In the genomic region with DNA sequence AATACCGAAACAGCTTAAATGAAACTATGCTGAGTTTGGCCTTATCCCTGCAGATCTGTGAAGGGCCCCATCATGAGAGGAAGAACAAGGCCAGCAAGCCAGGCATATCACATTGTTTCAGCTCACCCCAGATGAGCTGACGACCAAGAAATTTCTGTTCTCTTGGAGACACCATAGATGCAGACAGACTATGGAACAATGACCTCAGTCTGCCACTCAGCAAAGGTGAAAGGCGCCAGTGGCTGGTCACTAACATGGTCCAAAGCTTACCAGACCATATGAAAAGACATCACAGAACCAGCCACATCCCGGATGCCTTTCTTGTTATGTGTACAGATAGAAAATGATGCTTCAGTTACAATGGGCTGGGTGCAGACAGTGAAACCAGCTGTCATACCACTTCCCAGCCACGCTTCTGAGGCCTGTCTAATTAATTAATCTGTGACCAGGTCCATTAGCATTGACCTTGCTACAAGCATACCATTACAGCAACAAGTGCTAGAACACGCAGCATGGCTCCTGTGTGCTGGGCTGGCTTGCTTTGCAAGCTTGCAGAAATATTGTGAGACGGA, we compare ENCODE assay signal across 17 mouse cellular contexts.
DNase-seq lines count a peak whose midpoint lies in the region; ATAC-seq lines count a peak whose summit lies in the region.
"Had no signal": no experiment of that assay in that cellular context is flagged by ENCODE, and none has a peak within 500 bp of the region (broad histone marks: within the 10 kb centered on the region; RNA-seq: fewer than 3 reads in every experiment).

No protein-coding gene starts in this region.

- H3K9ac ChIP-seq in heart, embryonic 15.5 days, result no peak overlapping the region
- H3K9ac ChIP-seq in midbrain, embryonic 13.5 days (replicated peaks), result no peak overlapping the region
- no peak overlapping the region for H3K9ac ChIP-seq in midbrain, embryonic 14.5 days (replicated peaks; ENCODE audit: low read length)
- H3K9ac ChIP-seq in liver, embryonic 12.5 days, result no peak overlapping the region
- H3K9ac ChIP-seq in forebrain, embryonic 13.5 days, result no peak overlapping the region
- H3K9ac ChIP-seq: forebrain, postnatal 0 days; lung, embryonic 14.5 days had no signal

- H3K36me3 ChIP-seq in heart, embryonic 15.5 days, result no peaks in the 10 kb centered on the region
- no peaks in the 10 kb centered on the region for H3K36me3 ChIP-seq in midbrain, embryonic 13.5 days
- no peaks in the 10 kb centered on the region for H3K36me3 ChIP-seq in midbrain, embryonic 14.5 days (ENCODE audit: control insufficient read depth, insufficient read depth, low read length)
- H3K36me3 ChIP-seq in liver, embryonic 12.5 days, result no peaks in the 10 kb centered on the region
- H3K36me3 ChIP-seq in forebrain, embryonic 13.5 days (ENCODE audit: poor library complexity, severe bottlenecking), result no peaks in the 10 kb centered on the region
- H3K36me3 ChIP-seq: heart, embryonic 10.5 days had no signal

- no peak for ATAC-seq in heart, embryonic 15.5 days (replicated peaks; ENCODE audit: insufficient number of reproducible peaks, insufficient read depth, low FRiP score, low read depth)
- peak; percentile 21; the same call in 1 of the 2 replicates for ATAC-seq in midbrain, embryonic 13.5 days
- no peak for ATAC-seq in midbrain, embryonic 14.5 days (ENCODE audit: low FRiP score, low TSS enrichment)
- no peak for ATAC-seq in liver, embryonic 12.5 days
- ATAC-seq in forebrain, embryonic 13.5 days, result no peak
- ATAC-seq: forebrain, postnatal 0 days had no signal

- H3K27me3 ChIP-seq in heart, embryonic 15.5 days, result no peaks in the 10 kb centered on the region
- H3K27me3 ChIP-seq in midbrain, embryonic 13.5 days, result no peaks in the 10 kb centered on the region
- no peaks in the 10 kb centered on the region for H3K27me3 ChIP-seq in midbrain, embryonic 14.5 days (ENCODE audit: control insufficient read depth, insufficient read depth, low read length)
- H3K27me3 ChIP-seq in liver, embryonic 12.5 days (replicated peaks), result no peaks in the 10 kb centered on the region
- H3K27me3 ChIP-seq in forebrain, embryonic 13.5 days, result no peaks in the 10 kb centered on the region

- H3K4me2 ChIP-seq in heart, embryonic 15.5 days, result no peak overlapping the region
- H3K4me2 ChIP-seq in midbrain, embryonic 13.5 days (replicated peaks), result no peak overlapping the region
- H3K4me2 ChIP-seq in midbrain, embryonic 14.5 days (ENCODE audit: low read length), result no peak overlapping the region
- H3K4me2 ChIP-seq in liver, embryonic 12.5 days, result no peak overlapping the region
- H3K4me2 ChIP-seq in forebrain, embryonic 13.5 days, result no peak overlapping the region
- H3K4me2 ChIP-seq: lung, embryonic 14.5 days had no signal

- H3K9me3 ChIP-seq in heart, embryonic 15.5 days (replicated peaks), result no peaks in the 10 kb centered on the region
- no peaks in the 10 kb centered on the region for H3K9me3 ChIP-seq in midbrain, embryonic 13.5 days
- no peaks in the 10 kb centered on the region for H3K9me3 ChIP-seq in midbrain, embryonic 14.5 days (ENCODE audit: control insufficient read depth, low read length)
- no peaks in the 10 kb centered on the region for H3K9me3 ChIP-seq in liver, embryonic 12.5 days (replicated peaks)
- H3K9me3 ChIP-seq in forebrain, embryonic 13.5 days (replicated peaks), result no peaks in the 10 kb centered on the region
- H3K9me3 ChIP-seq: heart, embryonic 10.5 days had no signal

- peaks cover 26% of the 10 kb centered on the region for H3K4me1 ChIP-seq in heart, embryonic 15.5 days (replicated peaks)
- H3K4me1 ChIP-seq in midbrain, embryonic 13.5 days (replicated peaks), result peaks cover 25% of the 10 kb centered on the region
- no peaks in the 10 kb centered on the region for H3K4me1 ChIP-seq in midbrain, embryonic 14.5 days (ENCODE audit: control insufficient read depth, insufficient read depth, low read length)
- peaks cover 71% of the 10 kb centered on the region for H3K4me1 ChIP-seq in liver, embryonic 12.5 days
- H3K4me1 ChIP-seq in forebrain, embryonic 13.5 days, result 0 out of 2 replicates have a peak, but pooled peaks cover 4% of the 10 kb centered on the region

- no peak overlapping the region for H3K4me3 ChIP-seq in heart, embryonic 15.5 days
- no peak overlapping the region for H3K4me3 ChIP-seq in midbrain, embryonic 13.5 days (replicated peaks)
- no peak overlapping the region for H3K4me3 ChIP-seq in midbrain, embryonic 14.5 days (replicated peaks; ENCODE audit: low read depth, low read length)
- H3K4me3 ChIP-seq in liver, embryonic 12.5 days, result no peak overlapping the region
- no peak overlapping the region for H3K4me3 ChIP-seq in forebrain, embryonic 13.5 days
- H3K4me3 ChIP-seq: heart, embryonic 10.5 days had no signal

- DNase-seq in heart, postnatal 4 days, result no peak
- no peak for DNase-seq in midbrain, embryonic 14.5 days
- no peak for DNase-seq in embryo, embryonic 11 days
- DNase-seq: B cell, adult 2 months; cerebellum, adult 8-10 months; forebrain, postnatal 0 days; kidney, adult 8-10 months; kidney, postnatal 4 days; right cerebral cortex, postnatal 25 days; thymus, postnatal 25 days had no signal

- H3K27ac ChIP-seq in heart, embryonic 15.5 days, result 0 out of 2 replicates have a peak overlapping the region, but pooled peaks have one; percentile 27
- H3K27ac ChIP-seq in midbrain, embryonic 13.5 days, result no peak overlapping the region
- no peak overlapping the region for H3K27ac ChIP-seq in midbrain, embryonic 14.5 days (replicated peaks; ENCODE audit: low read depth, low read length)
- peak overlapping the region; percentile 75 for H3K27ac ChIP-seq in liver, embryonic 12.5 days
- H3K27ac ChIP-seq in forebrain, embryonic 13.5 days, result no peak overlapping the region
- H3K27ac ChIP-seq: macrophage had no signal

- 85% methylated on average over 7 of the region's 7 CpGs for WGBS in heart, embryonic 15.5 days
- WGBS in midbrain, embryonic 13.5 days, result 70% methylated on average over 7 of the region's 7 CpGs
- WGBS in midbrain, embryonic 14.5 days, result 53% methylated on average over 7 of the region's 7 CpGs
- WGBS in liver, embryonic 12.5 days (ENCODE audit: insufficient replicate concordance), result 76% methylated on average over 7 of the region's 7 CpGs
- 75% methylated on average over 7 of the region's 7 CpGs for WGBS in forebrain, embryonic 13.5 days

Comparison
In these comparisons a context has a peak if more than half of its experiments do, and no peak if none do; other contexts are left out.
1. H3K27ac ChIP-seq: peak in heart, embryonic 15.5 days (single experiment) and liver, embryonic 12.5 days (single experiment); none in midbrain, embryonic 13.5 days (single experiment), midbrain, embryonic 14.5 days (single experiment) and forebrain, embryonic 13.5 days (single experiment).